Comparison of ENCODE assay signal across 21 mouse cellular contexts in the genomic region with DNA sequence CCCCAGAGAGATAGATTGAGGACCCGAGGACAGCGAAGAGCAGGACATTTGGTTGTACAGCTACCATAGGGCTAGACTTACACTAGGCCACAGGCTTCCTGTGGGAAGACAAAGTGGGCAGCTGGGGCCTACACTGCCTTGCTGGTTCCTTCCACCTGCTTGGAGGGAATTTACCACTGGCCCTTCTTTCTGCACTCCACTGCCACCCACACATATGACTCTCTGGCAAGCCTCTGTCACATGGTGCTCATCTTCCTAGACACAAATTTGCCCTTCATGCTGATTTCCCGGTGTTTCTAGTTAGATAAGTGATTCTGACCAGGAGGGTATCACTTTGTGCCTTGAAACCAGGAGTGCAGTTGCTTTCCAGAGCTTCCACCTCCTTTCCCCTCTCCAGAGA. TPM values are rescaled to one million over a fixed set of nuclear protein-coding genes. Genes with fewer than 3 reads are reported as not detected.
A peak's percentile ranks its signal among the peaks of the same experiment; 100 is the strongest.
DNase-seq lines count a peak whose midpoint lies in the region; ATAC-seq and TF ChIP-seq lines count a peak whose summit lies in the region.
"Had no signal": no experiment of that assay in that cellular context is flagged by ENCODE, and none has a peak within 500 bp of the region (broad histone marks: within the 10 kb centered on the region; RNA-seq: fewer than 3 reads in every experiment).

No protein-coding gene starts in this region.

- H3K9me3 ChIP-seq in lung, postnatal 0 days (ENCODE audit: low read length): no peaks in the 10 kb centered on the region
- H3K9me3 ChIP-seq in midbrain, embryonic 11.5 days (ENCODE audit: control insufficient read depth, low read length): no peaks in the 10 kb centered on the region
- H3K9me3 ChIP-seq: forebrain, embryonic 10.5 days; midbrain, embryonic 12.5 days had no signal

- no peaks in the 10 kb centered on the region for H3K27me3 ChIP-seq in lung, postnatal 0 days (replicated peaks; ENCODE audit: insufficient read depth, low read length)
- no peaks in the 10 kb centered on the region for H3K27me3 ChIP-seq in midbrain, embryonic 11.5 days (ENCODE audit: control insufficient read depth, insufficient read depth, low read length)
- H3K27me3 ChIP-seq: midbrain, embryonic 12.5 days had no signal

- H3K4me3 ChIP-seq in lung, postnatal 0 days (ENCODE audit: low read depth, low read length): no peak overlapping the region
- no peak overlapping the region for H3K4me3 ChIP-seq in midbrain, embryonic 11.5 days (ENCODE audit: low read depth, low read length)
- H3K4me3 ChIP-seq: forebrain, embryonic 10.5 days; layer of hippocampus, adult 2 months; midbrain, embryonic 12.5 days; myocyte had no signal

- 74% methylated on average over 3 of the region's 3 CpGs for WGBS in lung, postnatal 0 days
- 84% methylated on average over 3 of the region's 3 CpGs for WGBS in midbrain, embryonic 11.5 days

- no peaks in the 10 kb centered on the region for H3K36me3 ChIP-seq in lung, postnatal 0 days (ENCODE audit: insufficient read depth, low read length)
- H3K36me3 ChIP-seq in midbrain, embryonic 11.5 days (ENCODE audit: control insufficient read depth, insufficient read depth, low read length): no peaks in the 10 kb centered on the region
- H3K36me3 ChIP-seq: forebrain, embryonic 10.5 days; midbrain, embryonic 12.5 days had no signal

- no peak overlapping the region for H3K27ac ChIP-seq in lung, postnatal 0 days (ENCODE audit: low read length)
- H3K27ac ChIP-seq in midbrain, embryonic 11.5 days (ENCODE audit: low read depth, low read length): no peak overlapping the region
- H3K27ac ChIP-seq: forebrain, embryonic 10.5 days; layer of hippocampus, adult 2 months; midbrain, embryonic 12.5 days had no signal

- 0 out of 2 replicates have a peak, but pooled peaks have one; percentile 10 for ATAC-seq in megakaryocyte-erythroid progenitor cell, adult 5-6 weeks (replicated peaks; ENCODE audit: low FRiP score, low TSS enrichment, poor library complexity, severe bottlenecking)
- no peak for ATAC-seq in lung, postnatal 0 days
- no peak for ATAC-seq in midbrain, embryonic 11.5 days (ENCODE audit: low FRiP score)

- H3K4me1 ChIP-seq in lung, postnatal 0 days (ENCODE audit: insufficient read depth, low read depth, low read length): no peaks in the 10 kb centered on the region
- no peaks in the 10 kb centered on the region for H3K4me1 ChIP-seq in midbrain, embryonic 11.5 days (ENCODE audit: control insufficient read depth, insufficient read depth, low read length)
- H3K4me1 ChIP-seq: forebrain, embryonic 10.5 days; midbrain, embryonic 12.5 days had no signal

- no peak overlapping the region for H3K4me2 ChIP-seq in lung, postnatal 0 days (replicated peaks; ENCODE audit: low read depth, low read length)
- no peak overlapping the region for H3K4me2 ChIP-seq in midbrain, embryonic 11.5 days
- H3K4me2 ChIP-seq: midbrain, embryonic 12.5 days had no signal

- DNase-seq in thymus, postnatal 25 days: peak; percentile 55
- DNase-seq in thymus, adult 18-20 months: no peak
- DNase-seq in T-cell, adult 2 months (ENCODE audit: low spot score): peak; percentile 43
- DNase-seq in lung, postnatal 0 days (ENCODE audit: low spot score): no peak
- DNase-seq in gastrocnemius, postnatal 14 days: no peak
- no peak for DNase-seq in midbrain, embryonic 11.5 days (ENCODE audit: low spot score, missing footprints)
- DNase-seq: adrenal gland, adult 8-10 months; cerebellum, adult 8-10 months had no signal

- no peak overlapping the region for H3K9ac ChIP-seq in lung, postnatal 0 days (replicated peaks; ENCODE audit: low read depth)
- H3K9ac ChIP-seq in midbrain, embryonic 11.5 days (ENCODE audit: low read length): no peak overlapping the region
- H3K9ac ChIP-seq: midbrain, embryonic 12.5 days had no signal

- intact Hi-C loops in gastrocnemius, postnatal 14 days (cut with DNase I; ENCODE audit: low total_unique reads): no loop called here

- TF ChIP-seq EP300 in lung, postnatal 0 days (IDR thresholded peaks at IDR 0.05): no peak

- TF ChIP-seq CTCF in lung, postnatal 0 days (IDR thresholded peaks at IDR 0.05): no peak

RNA-seq across cellular contexts. Expression of gene Ikzf1, which starts 28.4 kb away (rescaled TPM):
- total RNA-seq in megakaryocyte-erythroid progenitor cell, adult 5-6 weeks (2014; fragmentation: Nextera tagmentation): 259 and 321 TPM in 2 replicates
- 239 and 294 TPM in 2 replicates for total RNA-seq in megakaryocyte-erythroid progenitor cell, adult 5-6 weeks (2017)
- 1.7 TPM in 2 replicates for polyA plus RNA-seq in lung, postnatal 0 days (2015; fragmentation: Nextera tagmentation; extraction: Ambion mirVana)
- under 1 TPM; 0.42 to 0.66 TPM for total RNA-seq in gastrocnemius, postnatal 14 days (2021)
- polyA plus RNA-seq in midbrain, embryonic 11.5 days (2014; fragmentation: Nextera tagmentation; extraction: Ambion mirVana): 2.3 and 2.7 TPM in 2 replicates

RNA-seq across cellular contexts. Expression of gene 4930512M02Rik, which starts 28.8 kb away (rescaled TPM):
- not detected in 2 replicates for total RNA-seq in megakaryocyte-erythroid progenitor cell, adult 5-6 weeks (2014; fragmentation: Nextera tagmentation)
- not detected in 2 replicates for total RNA-seq in megakaryocyte-erythroid progenitor cell, adult 5-6 weeks (2017)
- polyA plus RNA-seq in lung, postnatal 0 days (2015; fragmentation: Nextera tagmentation; extraction: Ambion mirVana): not detected in 2 replicates
- not detected for total RNA-seq in gastrocnemius, postnatal 14 days (2021)
- not detected in 2 replicates for polyA plus RNA-seq in midbrain, embryonic 11.5 days (2014; fragmentation: Nextera tagmentation; extraction: Ambion mirVana)
- total RNA-seq: adrenal gland, adult 8-10 months; hematopoietic stem cell, adult 5-6 weeks; layer of hippocampus, adult 2 months; left cerebral cortex, postnatal 10 days had no signal
- polyA plus RNA-seq: embryonic facial prominence, embryonic 14.5 days; forebrain, embryonic 10.5 days; gonadal fat pad, adult 2 months; heart, embryonic 14.5 days; kidney, embryonic 14.5 days; limb, embryonic 14.5 days; midbrain, embryonic 12.5 days; myocyte; urinary bladder, adult 2 months had no signal

Comparison
In these comparisons a context has a peak if more than half of its experiments do, and no peak if none do; other contexts are left out.
1. DNase-seq: peak in thymus, postnatal 25 days (single experiment) and T-cell, adult 2 months (single experiment); none in thymus, adult 18-20 months (0 of 2), lung, postnatal 0 days (single experiment), gastrocnemius, postnatal 14 days (single experiment) and midbrain, embryonic 11.5 days (single experiment).
2. RNA of gene Ikzf1, which starts 28.4 kb away (total RNA-seq): 239 to 321 TPM in megakaryocyte-erythroid progenitor cell, adult 5-6 weeks; 0.42 to 0.66 TPM in gastrocnemius, postnatal 14 days; every median in the first group is over 100 times any median in the second.